ENCODE assay signal across 9 mouse cellular contexts in the genomic region with DNA sequence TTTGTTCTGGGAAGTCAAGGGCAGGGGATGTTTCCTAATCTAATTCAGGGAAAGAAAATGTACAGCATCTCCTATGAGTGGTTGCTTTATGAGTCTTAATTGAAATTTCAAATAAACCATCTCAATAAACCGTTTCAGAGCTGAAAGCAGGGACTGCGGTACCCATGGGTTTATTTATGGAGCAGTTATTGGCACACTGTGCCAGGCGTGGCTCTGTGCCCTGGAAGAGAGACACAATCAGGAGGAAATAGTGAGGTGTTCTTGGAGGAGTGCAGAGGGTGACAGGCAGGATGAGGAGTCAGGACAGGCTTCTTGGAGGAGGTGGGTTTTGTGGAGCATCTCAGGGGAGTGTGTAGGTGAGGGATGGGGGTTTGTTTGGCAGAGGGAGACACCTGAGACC. TPM values are rescaled to one million over a fixed set of nuclear protein-coding genes. Genes with fewer than 3 reads are reported as not detected.
DNase-seq lines count a peak whose midpoint lies in the region; ATAC-seq lines count a peak whose summit lies in the region.
"Had no signal": no experiment of that assay in that cellular context is flagged by ENCODE, and none has a peak within 500 bp of the region (broad histone marks: within the 10 kb centered on the region; RNA-seq: fewer than 3 reads in every experiment).

No protein-coding gene starts in this region.

- no peaks in the 10 kb centered on the region for H3K27me3 ChIP-seq in hindbrain, embryonic 16.5 days (replicated peaks; ENCODE audit: control insufficient read depth, insufficient read depth, low read length)
- H3K27me3 ChIP-seq in hindbrain, embryonic 10.5 days (ENCODE audit: insufficient read depth, poor library complexity, severe bottlenecking): peaks cover 41% of the 10 kb centered on the region
- peaks cover 26% of the 10 kb centered on the region for H3K27me3 ChIP-seq in midbrain, embryonic 16.5 days (ENCODE audit: control insufficient read depth, insufficient read depth, low read depth, low read length)

- H3K4me3 ChIP-seq in hindbrain, embryonic 16.5 days (ENCODE audit: low read length): no peak overlapping the region
- no peak overlapping the region for H3K4me3 ChIP-seq in hindbrain, embryonic 10.5 days
- no peak overlapping the region for H3K4me3 ChIP-seq in midbrain, embryonic 16.5 days (ENCODE audit: low read depth, low read length)

- no peak overlapping the region for H3K9ac ChIP-seq in hindbrain, embryonic 16.5 days (ENCODE audit: low read depth, low read length)
- no peak overlapping the region for H3K9ac ChIP-seq in midbrain, embryonic 16.5 days (ENCODE audit: low read depth, low read length)
- H3K9ac ChIP-seq: liver, embryonic 14.5 days had no signal

- H3K9me3 ChIP-seq in hindbrain, embryonic 16.5 days (ENCODE audit: control insufficient read depth, low read length): no peaks in the 10 kb centered on the region
- no peaks in the 10 kb centered on the region for H3K9me3 ChIP-seq in hindbrain, embryonic 10.5 days
- H3K9me3 ChIP-seq in midbrain, embryonic 16.5 days (replicated peaks; ENCODE audit: control insufficient read depth, low read length, poor library complexity, severe bottlenecking): no peaks in the 10 kb centered on the region

- H3K4me2 ChIP-seq in hindbrain, embryonic 16.5 days (ENCODE audit: low read length): no peak overlapping the region
- no peak overlapping the region for H3K4me2 ChIP-seq in midbrain, embryonic 16.5 days (ENCODE audit: low read length)

- H3K4me1 ChIP-seq in hindbrain, embryonic 16.5 days (ENCODE audit: control insufficient read depth, insufficient read depth, low read depth, low read length): peaks cover 13% of the 10 kb centered on the region
- H3K4me1 ChIP-seq in hindbrain, embryonic 10.5 days (replicated peaks): peaks cover 33% of the 10 kb centered on the region
- peaks cover 15% of the 10 kb centered on the region; the same call in 1 of the 2 replicates for H3K4me1 ChIP-seq in midbrain, embryonic 16.5 days (ENCODE audit: control insufficient read depth, insufficient read depth, low read length)

- no peak overlapping the region for H3K27ac ChIP-seq in hindbrain, embryonic 16.5 days (ENCODE audit: low read depth, low read length)
- no peak overlapping the region for H3K27ac ChIP-seq in hindbrain, embryonic 10.5 days
- no peak overlapping the region for H3K27ac ChIP-seq in midbrain, embryonic 16.5 days (ENCODE audit: low read length)
- H3K27ac ChIP-seq: liver, embryonic 14.5 days had no signal

- no peaks in the 10 kb centered on the region for H3K36me3 ChIP-seq in hindbrain, embryonic 16.5 days (ENCODE audit: control insufficient read depth, insufficient read depth, low read length)
- H3K36me3 ChIP-seq in hindbrain, embryonic 10.5 days: no peaks in the 10 kb centered on the region
- no peaks in the 10 kb centered on the region for H3K36me3 ChIP-seq in midbrain, embryonic 16.5 days (ENCODE audit: control insufficient read depth, insufficient read depth, low read length)

- ATAC-seq in hindbrain, embryonic 16.5 days: 0 out of 2 replicates have a peak, but pooled peaks have one; percentile 26
- no peak for ATAC-seq in midbrain, embryonic 16.5 days

- WGBS in hindbrain, embryonic 16.5 days: 42% methylated on average over 3 of the region's 3 CpGs
- WGBS in hindbrain, embryonic 10.5 days: 83% methylated on average over 3 of the region's 3 CpGs
- 16% methylated on average over 3 of the region's 3 CpGs for WGBS in large intestine, adult 2 months
- 64% methylated on average over 3 of the region's 3 CpGs for WGBS in midbrain, embryonic 16.5 days

- DNase-seq in adrenal gland, postnatal 10 days: peak; percentile 47
- DNase-seq in adrenal gland, adult 18-20 months (ENCODE audit: low spot score in 2 of 2): no peak
- no peak for DNase-seq in hindbrain, embryonic 10.5 days (ENCODE audit: low spot score)
- peak; percentile 89 for DNase-seq in cerebellum, adult 11-12 months
- peak; percentile 22 for DNase-seq in large intestine, adult 2 months (ENCODE audit: low read depth, low spot score)
- no peak for DNase-seq in kidney, adult 11 months

RNA-seq across cellular contexts. Expression of gene Tanc1, which starts 33.7 kb away (rescaled TPM):
- total RNA-seq in adrenal gland, postnatal 10 days (2021): 10 to 100 TPM; 18.9 to 31.4 TPM
- total RNA-seq in adrenal gland, adult 18-20 months (2021): 10 to 100 TPM; 15.2 to 15.7 TPM
- polyA plus RNA-seq in hindbrain, embryonic 16.5 days (2015; fragmentation: Nextera tagmentation; extraction: Ambion mirVana): 7.2 and 7.4 TPM in 2 replicates
- 15.9 and 16.3 TPM in 2 replicates for polyA plus RNA-seq in hindbrain, embryonic 10.5 days (2016; fragmentation: Nextera tagmentation; extraction: Ambion mirVana)
- polyA plus RNA-seq in large intestine, adult 2 months (2012; rRNA removed): 5.2 and 8.6 TPM in 2 replicates
- polyA plus RNA-seq in midbrain, embryonic 16.5 days (2015; fragmentation: Nextera tagmentation; extraction: Ambion mirVana): 4.2 and 4.5 TPM in 2 replicates

Comparison
In these comparisons a context has a peak if more than half of its experiments do, and no peak if none do; other contexts are left out.
1. DNase-seq: peak in adrenal gland, postnatal 10 days (single experiment), cerebellum, adult 11-12 months (single experiment) and large intestine, adult 2 months (single experiment); none in adrenal gland, adult 18-20 months (0 of 2), hindbrain, embryonic 10.5 days (single experiment) and kidney, adult 11 months (single experiment).